Mouse (Mus musculus) spleen, postnatal 0 days (tissue): ENCODE measurements around the gene Gm27021. TPM values are rescaled to one million over a fixed set of nuclear protein-coding genes. Genes with fewer than 3 reads are reported as not detected.

Experiments used
- polyA plus RNA-seq: library from polyadenylated mRNA; unstranded; fragments of >200 nt; fragmentation: Nextera tagmentation; extraction: Ambion mirVana; gene quantifications from 2 replicates; pipeline ENCODE4 v1.2.1, GENCODE M21; 2015

Gm27021 gene
- 1.3 TPM in 1 of 2 replicates, not detected in the other for polyA plus RNA-seq

DNA sequence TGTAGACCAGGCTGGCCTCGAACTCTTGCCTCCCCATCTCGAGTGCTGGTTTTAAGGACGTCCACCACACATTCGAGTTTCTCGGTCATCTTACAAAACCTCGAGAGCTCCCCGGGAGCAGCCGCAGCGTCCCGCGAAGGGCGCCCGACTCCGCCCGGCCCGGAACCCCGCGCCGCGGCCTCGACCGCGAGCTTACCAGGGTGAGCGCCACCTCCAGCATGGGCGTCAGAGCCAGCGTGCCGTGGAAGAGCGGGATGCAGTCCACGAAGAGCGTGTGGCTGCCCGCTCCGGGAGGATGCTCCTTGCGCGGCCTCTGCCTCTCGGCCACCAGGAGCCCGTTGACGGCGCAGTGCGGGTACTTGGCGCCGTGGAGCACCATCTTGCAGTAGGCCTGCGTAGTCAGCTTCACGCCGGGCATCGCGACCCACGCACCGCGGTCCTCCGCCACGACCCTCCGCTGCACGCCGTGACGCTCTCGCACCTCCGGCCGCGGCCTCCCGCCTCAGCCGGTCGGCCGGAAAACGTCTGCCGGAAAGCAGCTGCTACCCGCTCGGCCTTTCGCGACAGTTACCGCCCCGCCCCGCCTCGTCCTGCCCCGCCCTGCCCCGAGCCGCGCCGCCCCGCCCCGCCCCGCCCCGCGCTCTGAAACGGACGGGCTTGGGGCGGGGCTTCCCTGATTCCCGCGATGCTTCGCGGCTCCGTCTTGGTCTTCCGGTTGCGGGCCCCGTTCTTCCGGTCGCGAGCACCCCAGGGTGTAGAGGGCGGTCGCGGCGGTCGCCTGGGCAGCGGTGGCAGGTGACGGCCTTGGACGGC is at the start of gene Gm27021, which contains the start of gene Cox4i1:
Gene Gm27021, minus strand, starts transcription at position 519 of the 813 bp plus-strand sequence.
Gene Cox4i1, plus strand, starts transcription at position 662 of the 813 bp plus-strand sequence.

DNA sequence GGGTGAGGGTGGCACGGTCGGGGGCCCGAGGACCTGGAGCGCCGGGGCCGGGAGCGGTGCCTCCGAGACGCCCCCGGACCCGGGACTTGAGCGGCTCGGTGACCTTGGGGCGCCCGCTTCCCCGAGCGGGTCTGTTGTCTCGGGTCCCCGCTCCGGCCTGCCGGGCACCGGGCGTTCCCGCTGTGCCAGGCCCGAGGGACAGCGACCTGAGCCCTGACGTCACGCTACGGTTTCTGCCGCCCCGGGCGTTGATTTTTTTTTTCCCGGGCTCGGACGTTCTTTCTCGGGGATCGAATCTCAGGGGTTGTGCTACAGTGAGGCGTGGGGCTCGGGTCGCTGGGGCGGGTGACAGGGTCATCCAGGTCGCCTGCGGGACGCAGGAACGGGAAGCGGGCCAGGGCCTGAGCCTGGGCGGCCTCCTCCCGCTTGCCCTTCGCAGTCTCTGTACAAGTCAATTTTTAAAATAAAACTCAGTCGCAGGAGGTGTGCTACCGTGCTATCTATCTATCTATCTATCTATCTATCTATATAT is 561 bp upstream of the Gm27021 start, which contains the start of gene Emc8:
Gene Emc8, minus strand, starts transcription at position 200 of the 532 bp plus-strand sequence.

DNA sequence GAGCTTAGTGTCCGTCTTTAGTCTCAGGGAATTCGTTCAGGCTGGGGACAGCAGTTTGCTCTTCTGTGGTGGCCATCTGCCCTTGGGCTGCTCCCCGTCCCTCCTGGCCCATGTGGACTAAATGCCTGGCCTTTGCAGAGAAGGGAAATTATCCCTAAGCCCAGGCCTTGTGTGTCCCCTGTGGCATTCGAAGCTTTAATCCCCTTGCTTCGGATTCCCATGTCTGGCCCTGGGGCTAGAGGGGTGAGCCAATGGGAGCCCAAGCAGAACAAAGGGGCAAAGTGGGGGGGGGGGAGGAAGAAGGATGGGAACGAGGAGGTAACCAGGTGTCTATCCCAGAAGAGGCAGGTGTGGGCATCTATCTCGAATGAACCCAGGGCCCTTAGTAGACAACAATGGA is 20.3 kb downstream of the Gm27021 start, which contains the start of gene 1190005I06Rik:
Gene 1190005I06Rik, minus strand, starts transcription at position 101 of the 400 bp plus-strand sequence.

DNA sequence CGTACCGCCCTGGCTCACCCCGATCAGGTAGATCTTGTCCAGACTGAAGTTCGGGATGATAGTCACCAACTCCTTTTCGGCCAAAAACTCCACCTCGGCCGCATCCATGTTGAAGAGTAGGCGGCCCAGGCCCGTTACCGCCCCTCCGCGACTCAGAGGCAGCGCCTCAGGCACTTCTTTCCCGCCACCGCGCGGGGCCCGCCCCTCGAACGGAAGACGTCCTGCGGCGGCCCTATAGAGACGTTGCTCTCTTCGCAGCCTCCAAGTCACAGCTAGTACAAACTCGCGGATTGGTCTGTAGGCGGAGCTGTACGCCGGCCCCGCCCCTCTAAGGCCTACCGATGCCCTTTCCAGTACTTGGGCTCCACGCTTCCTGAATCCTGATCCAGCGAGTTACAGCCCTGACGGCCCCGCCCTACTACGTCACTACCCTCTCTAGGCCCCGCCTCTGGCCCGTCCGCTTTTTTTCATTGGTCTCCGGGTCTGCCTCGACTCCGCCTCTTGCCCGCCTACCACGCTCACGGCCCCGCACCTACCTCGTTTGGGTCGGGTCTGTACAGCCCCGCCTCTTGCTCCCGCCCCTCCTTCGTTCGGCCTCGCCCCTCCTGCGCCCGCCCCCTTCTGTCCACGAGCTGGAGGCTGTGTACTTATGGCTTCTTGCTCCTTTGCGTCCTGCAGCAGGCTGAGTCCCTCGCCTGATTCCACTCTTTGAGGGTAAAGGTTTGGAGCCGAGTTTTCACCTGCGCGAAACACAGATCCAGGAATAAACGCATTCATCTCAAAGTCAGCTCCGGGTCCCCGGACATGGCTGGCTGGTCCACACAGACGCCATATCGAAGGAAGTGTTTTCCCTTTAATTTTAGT is 78.7 kb downstream of the Gm27021 start, which contains the start of gene Gins2:
Gene Gins2, minus strand, starts transcription at position 397 of the 864 bp plus-strand sequence.

Other genes with a start within 250 kb of the Gm27021 start
- 56.7 and 61.0 TPM in 2 replicates for gene Gins2, start 78.8 kb downstream of the Gm27021 start, polyA plus RNA-seq
- 0.60 and 1.6 TPM in 2 replicates for gene 1190005I06Rik, start 20.4 kb downstream of the Gm27021 start, polyA plus RNA-seq
- 943 and 965 TPM in 2 replicates for gene Cox4i1, start 143 bp upstream of the Gm27021 start, polyA plus RNA-seq
- gene Emc8, start 494 bp upstream of the Gm27021 start, polyA plus RNA-seq: 125 and 137 TPM in 2 replicates
- 39.5 and 55.5 TPM in 2 replicates for gene Irf8, start 68.3 kb upstream of the Gm27021 start, polyA plus RNA-seq